Mouse (Mus musculus): Measurements from ENCODE around the gene Bend5. TPM values are rescaled to one million over a fixed set of nuclear protein-coding genes. Genes with fewer than 3 reads are reported as not detected.

Gene Bend5
- polyA plus RNA-seq, 1 experiment from 2014 or later, result 63.6 TPM

DNA sequence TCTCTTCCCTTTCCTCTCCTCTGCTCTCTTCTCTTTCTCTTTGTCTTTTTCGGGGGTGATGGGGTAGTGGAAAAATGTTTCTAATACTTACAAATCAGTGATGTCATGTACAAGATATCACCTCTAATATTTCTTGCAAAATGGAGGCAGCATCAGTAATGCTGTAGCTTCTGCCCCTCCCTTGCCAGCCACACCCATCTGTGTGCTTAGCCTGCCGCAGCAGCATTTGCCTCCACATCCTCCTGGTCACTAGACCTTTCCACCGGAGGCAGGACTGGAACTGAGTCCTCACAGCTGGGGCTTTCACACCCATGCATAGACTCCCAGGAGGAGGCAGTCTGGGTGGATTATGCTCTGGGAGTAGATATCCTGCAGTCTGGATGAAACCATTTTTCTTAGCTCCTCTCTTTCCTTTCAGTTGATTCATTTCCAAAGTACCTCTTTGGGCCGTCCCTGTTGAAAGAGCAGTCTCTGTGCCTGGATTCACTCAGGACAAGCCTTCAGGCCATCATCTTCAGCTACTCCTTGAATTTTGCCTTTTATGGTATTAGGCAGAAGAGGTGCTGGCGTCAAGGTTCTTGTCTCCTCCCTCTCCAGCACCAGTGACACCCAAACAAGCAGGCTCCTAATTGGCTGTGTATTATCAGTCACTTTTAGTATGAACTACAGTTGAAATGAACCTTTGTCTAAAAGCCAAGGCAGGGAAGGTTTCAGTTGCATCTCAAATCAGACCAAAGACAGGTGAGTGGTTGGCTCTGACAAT, 88.3 kb downstream of the Bend5 start:
- DNase-seq (ENCODE audit: low spot score) (no peak), ATAC-seq (ENCODE audit: low read depth) (no peak)
- H3K4me2 ChIP-seq (ENCODE audit: low read depth, low read length), result no peak overlapping the region
- H3K27me3 ChIP-seq (replicated peaks; ENCODE audit: control insufficient read depth, insufficient read depth, low read length), result no peaks in the 10 kb centered on the region
- 60% methylated on average over 5 of the region's 5 CpGs for WGBS
- H3K36me3 ChIP-seq (ENCODE audit: control insufficient read depth, insufficient read depth, low read length), result no peaks in the 10 kb centered on the region
- no peaks in the 10 kb centered on the region for H3K9me3 ChIP-seq (ENCODE audit: control insufficient read depth, low read length)
- H3K9ac ChIP-seq (ENCODE audit: low read depth, low read length), result no peak overlapping the region
- H3K4me1 ChIP-seq (ENCODE audit: control insufficient read depth, insufficient read depth, low read length), result no peaks in the 10 kb centered on the region
- H3K4me3 ChIP-seq (ENCODE audit: low read depth, low read length), result no peak overlapping the region
- no peak overlapping the region for H3K27ac ChIP-seq (replicated peaks; ENCODE audit: low read depth, low read length)

DNA sequence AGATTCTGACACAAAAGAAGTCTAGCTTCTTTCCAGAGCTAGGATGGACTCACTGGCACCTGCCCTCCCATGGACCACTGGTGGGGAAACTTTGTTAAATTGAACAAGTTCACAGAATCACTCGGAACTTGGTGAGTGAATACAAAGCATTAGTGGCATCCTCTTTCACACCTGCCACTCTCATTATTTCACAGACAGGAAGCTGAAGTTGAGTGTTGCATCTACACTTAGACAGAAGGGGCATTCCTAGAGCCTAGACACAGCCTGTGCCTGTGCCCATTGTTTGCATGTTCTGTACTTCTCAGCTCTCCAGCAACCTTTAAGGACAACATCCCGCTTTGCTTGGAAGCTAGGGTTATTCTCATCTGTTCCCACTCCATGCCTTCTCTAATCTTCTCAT, 90.1 kb downstream of the Bend5 start:
- H3K27ac ChIP-seq (replicated peaks; ENCODE audit: low read depth, low read length), result no peak overlapping the region
- DNase-seq (ENCODE audit: low spot score) (no peak), ATAC-seq (ENCODE audit: low read depth) (no peak)
- no peak overlapping the region for H3K9ac ChIP-seq (ENCODE audit: low read depth, low read length)
- no peak overlapping the region for H3K4me2 ChIP-seq (ENCODE audit: low read depth, low read length)
- H3K4me1 ChIP-seq (ENCODE audit: control insufficient read depth, insufficient read depth, low read length), result no peaks in the 10 kb centered on the region
- H3K9me3 ChIP-seq (ENCODE audit: control insufficient read depth, low read length), result no peaks in the 10 kb centered on the region
- WGBS, result 80% methylated on average over 2 of the region's 2 CpGs
- no peak overlapping the region for H3K4me3 ChIP-seq (ENCODE audit: low read depth, low read length)
- no peaks in the 10 kb centered on the region for H3K27me3 ChIP-seq (replicated peaks; ENCODE audit: control insufficient read depth, insufficient read depth, low read length)
- no peaks in the 10 kb centered on the region for H3K36me3 ChIP-seq (ENCODE audit: control insufficient read depth, insufficient read depth, low read length)
